Mouse (Mus musculus) limb, embryonic 11.5 days (tissue): Measurements from ENCODE around the gene Ddx39. TPM values are rescaled to one million over a fixed set of nuclear protein-coding genes. Genes with fewer than 3 reads are reported as not detected.

Source experiments
- ATAC-seq: fragments of 200-750 bp; cut with Nextera tagmentation; 2 replicates; pipeline ENCODE4 v1.8.0; 2017; ENCODE audit warnings: low read depth; ENCODE audit not compliant: insufficient number of reproducible peaks, low FRiP score, low TSS enrichment
- DNase-seq: peaks from one replicate; pipeline ENCODE4 v3.0.0-alpha.2; 2015; ENCODE audit warnings: low spot score
- H3K27ac ChIP-seq: fragments of 300-500 bp; sonication (generic); replicated peaks from 2 replicates; pipeline ENCODE4 v1.5.1; 2014; ENCODE audit warnings: low read depth, mild to moderate bottlenecking, low read length
- H3K27me3 ChIP-seq: fragments of 300-500 bp; sonication (generic); 2 replicates; pipeline ENCODE4 v1.6.1; 2014; ENCODE audit warnings: mild to moderate bottlenecking, low read length, mixed read lengths; ENCODE audit not compliant: control insufficient read depth, insufficient read depth
- H3K36me3 ChIP-seq: fragments of 300-500 bp; sonication (generic); 2 replicates; pipeline ENCODE4 v1.6.1; 2014; ENCODE audit warnings: mild to moderate bottlenecking, low read length, moderate library complexity, mixed read lengths; ENCODE audit not compliant: control insufficient read depth, insufficient read depth
- H3K4me1 ChIP-seq: fragments of 300-500 bp; sonication (generic); 2 replicates; pipeline ENCODE4 v1.6.1; 2014; ENCODE audit warnings: low read length, mixed read lengths; ENCODE audit not compliant: control insufficient read depth, insufficient read depth
- H3K4me2 ChIP-seq: fragments of 300-500 bp; sonication (generic); 2 replicates; pipeline ENCODE4 v1.6.1; 2014; ENCODE audit warnings: low read depth, mild to moderate bottlenecking, moderate library complexity; ENCODE audit not compliant: severe bottlenecking
- H3K4me3 ChIP-seq: fragments of 300-500 bp; sonication (generic); 2 replicates; pipeline ENCODE4 v1.5.1; 2014; ENCODE audit warnings: low read depth, low read length
- H3K9ac ChIP-seq: fragments of 300-500 bp; sonication (generic); 2 replicates; pipeline ENCODE4 v1.6.1; 2014; ENCODE audit warnings: mild to moderate bottlenecking, low read length
- H3K9me3 ChIP-seq: fragments of 300-500 bp; sonication (generic); 2 replicates; pipeline ENCODE4 v1.6.1; 2016; ENCODE audit warnings: low read length; ENCODE audit not compliant: control insufficient read depth
- whole genome bisulfite sequencing: fragments of 180-500 bp; shearing (Covaris S2); extraction: QIAGEN DNeasy Blood & Tissue Kit; methylation state at CpG from one replicate; pipeline ENCODE4 v1.1.7; 2014; 5-methylcytosine and 5-hydroxymethylcytosine counted together
- polyA plus RNA-seq: library from polyadenylated mRNA; unstranded; fragments of >200 nt; fragmentation: Nextera tagmentation; extraction: Ambion mirVana; gene quantifications from 2 replicates; pipeline ENCODE4 v1.2.1, GENCODE M21; 2014

The Ddx39 gene
- polyA plus RNA-seq, 1 experiment from 2014 or later = 215 TPM

DNA sequence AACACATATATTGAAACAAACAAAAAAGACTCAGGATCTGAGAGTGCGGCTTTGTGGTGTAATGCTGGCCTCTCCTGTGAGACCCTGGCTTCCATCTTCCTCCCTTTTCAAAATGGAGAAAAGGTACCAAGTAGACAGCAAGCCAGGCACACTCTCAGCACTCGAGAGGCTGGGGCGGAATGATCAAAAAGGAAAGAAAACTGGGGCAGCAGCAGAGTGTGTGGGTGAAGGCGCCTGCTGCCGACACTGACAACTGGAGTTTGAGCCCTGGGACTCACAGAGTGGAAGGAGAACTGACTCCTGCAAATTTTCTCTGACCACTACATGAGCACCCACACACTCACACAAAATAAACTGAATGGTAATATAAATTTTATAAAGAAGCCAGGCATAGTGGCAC lies 40.5 kb upstream of the Ddx39 start:
- Histone ChIP-seq H3K4me3 (no peak overlapping the region), H3K36me3 (peaks cover 30% of the 10 kb centered on the region), H3K9ac (no peak overlapping the region), H3K4me2 (no peak overlapping the region), H3K27me3 (no peaks in the 10 kb centered on the region), H3K9me3 (no peaks in the 10 kb centered on the region), H3K4me1 (0 out of 2 replicates have a peak, but pooled peaks cover 2% of the 10 kb centered on the region), H3K27ac (no peak overlapping the region)
- ATAC-seq (no peak), DNase-seq (no peak)
- 92% methylated on average over 5 of the region's 5 CpGs for WGBS

DNA sequence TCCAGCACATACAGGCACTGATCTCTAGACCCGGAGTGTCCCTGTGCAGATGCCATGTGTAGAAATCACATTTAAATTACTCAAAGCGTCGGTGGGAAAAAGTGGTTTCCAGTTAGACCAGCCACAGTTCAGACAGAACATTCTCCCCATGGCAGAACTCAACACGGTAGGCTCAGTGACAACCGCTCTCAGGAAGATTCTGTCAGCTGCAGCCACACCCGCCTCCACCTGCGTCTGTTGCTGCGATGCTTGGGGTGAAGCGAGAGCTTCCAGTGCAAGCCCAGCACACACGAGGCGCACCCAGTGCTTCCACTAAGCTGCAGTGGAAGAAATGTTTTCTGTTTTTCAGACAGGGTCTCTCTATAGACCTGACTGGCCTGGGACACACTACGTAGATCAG lies 35.1 kb upstream of the Ddx39 start:
- no peak overlapping the region for H3K27ac ChIP-seq
- 94% methylated on average over 12 of the region's 12 CpGs for WGBS
- DNase-seq (no peak), ATAC-seq (no peak)
- H3K4me2 ChIP-seq = no peak overlapping the region
- H3K36me3 ChIP-seq = peaks cover 16% of the 10 kb centered on the region
- peaks cover 14% of the 10 kb centered on the region; the same call in 1 of the 2 replicates for H3K4me1 ChIP-seq
- no peaks in the 10 kb centered on the region for H3K27me3 ChIP-seq
- H3K9me3 ChIP-seq = no peaks in the 10 kb centered on the region
- H3K4me3 ChIP-seq = no peak overlapping the region
- no peak overlapping the region for H3K9ac ChIP-seq

DNA sequence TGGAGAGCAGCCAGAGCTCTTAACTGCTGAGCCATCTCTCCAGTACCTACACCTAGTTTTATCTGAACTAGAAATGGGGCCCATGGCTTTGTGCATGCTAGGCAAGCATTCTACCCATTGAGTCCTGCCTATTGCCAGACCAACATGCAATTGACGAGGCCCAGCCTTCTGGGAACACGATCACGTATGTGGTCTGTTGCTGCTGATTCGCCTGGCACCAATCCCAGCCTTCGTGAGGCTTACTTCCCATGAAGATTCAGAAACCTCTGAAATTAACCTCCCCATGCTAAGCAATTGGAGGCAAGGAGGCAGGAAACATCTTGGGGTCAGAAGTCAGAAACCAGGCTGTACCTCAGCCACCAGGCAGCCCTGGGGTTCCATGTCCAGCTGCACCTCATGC lies 34.4 kb upstream of the Ddx39 start:
- H3K9ac ChIP-seq = no peak overlapping the region
- WGBS = 83% methylated on average over 5 of the region's 5 CpGs

DNA sequence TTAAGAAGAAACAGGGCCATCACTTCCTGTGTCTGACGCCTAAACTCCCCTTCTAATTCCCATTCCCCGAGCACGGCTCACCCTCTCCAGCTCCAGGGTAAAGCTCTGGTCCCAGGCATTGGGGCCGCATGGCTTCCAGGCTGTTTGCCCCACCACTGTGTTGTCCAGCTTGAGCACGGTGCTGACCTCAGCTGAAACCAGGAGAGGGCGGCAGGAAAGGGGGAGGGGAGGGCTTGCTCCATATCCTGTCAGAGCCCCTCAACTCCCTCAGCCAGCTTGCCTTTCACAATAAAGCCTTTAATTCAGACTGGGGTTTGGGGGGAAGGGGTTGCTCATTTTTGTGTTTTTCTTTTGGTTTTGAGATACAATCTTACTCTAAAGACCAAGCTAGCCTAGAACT lies 33.9 kb upstream of the Ddx39 start:
- Histone ChIP-seq H3K9me3 (no peaks in the 10 kb centered on the region), H3K36me3 (peaks cover 16% of the 10 kb centered on the region), H3K9ac (no peak overlapping the region), H3K27me3 (no peaks in the 10 kb centered on the region), H3K27ac (peak overlapping the region; percentile 63), H3K4me1 (peaks cover 14% of the 10 kb centered on the region; the same call in 1 of the 2 replicates), H3K4me3 (no peak overlapping the region; the same call in 1 of the 2 replicates), H3K4me2 (0 out of 2 replicates have a peak overlapping the region, but pooled peaks have one; percentile 1)
- 11% methylated on average over 6 of the region's 6 CpGs for WGBS
- DNase-seq (peak; percentile 74), ATAC-seq (peak; percentile 78; the same call in 1 of the 2 replicates)

More for the DNA sequence above, 34.4 kb upstream of the Ddx39 start:
- Histone ChIP-seq H3K27me3 (no peaks in the 10 kb centered on the region), H3K9me3 (no peaks in the 10 kb centered on the region), H3K4me3 (no peak overlapping the region), H3K27ac (peak overlapping the region; percentile 63), H3K4me2 (0 out of 2 replicates have a peak overlapping the region, but pooled peaks have one; percentile 1), H3K36me3 (peaks cover 16% of the 10 kb centered on the region), H3K4me1 (peaks cover 14% of the 10 kb centered on the region; the same call in 1 of the 2 replicates)
- ATAC-seq (no peak), DNase-seq (no peak)

DNA sequence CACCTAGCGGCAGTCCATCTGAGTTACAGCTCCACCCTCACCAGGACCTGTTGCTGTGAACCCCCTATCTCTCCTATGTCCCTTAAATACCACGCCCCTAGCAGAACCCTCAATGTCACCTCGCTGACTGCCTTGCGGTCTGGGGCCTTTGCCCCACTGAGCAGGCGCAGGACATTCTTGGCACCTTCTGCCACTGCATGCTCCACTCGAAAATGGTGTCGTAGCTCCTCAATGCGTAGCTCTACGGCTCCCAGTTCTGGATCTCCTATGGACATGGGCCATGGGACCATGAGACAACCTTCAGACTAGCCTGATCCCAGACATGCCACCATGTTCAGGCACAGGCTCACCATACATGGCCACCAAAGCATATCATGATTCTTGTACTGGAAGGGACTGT lies 30.5 kb upstream of the Ddx39 start:
- no peak overlapping the region for H3K27ac ChIP-seq
- DNase-seq = no peak
- H3K4me3 ChIP-seq = no peak overlapping the region
- 91% methylated on average over 9 of the region's 9 CpGs for WGBS
- H3K4me1 ChIP-seq = peaks cover 12% of the 10 kb centered on the region; the same call in 1 of the 2 replicates
- no peak overlapping the region for H3K4me2 ChIP-seq
- ATAC-seq = no peak
- H3K9ac ChIP-seq = no peak overlapping the region
- no peaks in the 10 kb centered on the region for H3K9me3 ChIP-seq
- peaks cover 8% of the 10 kb centered on the region for H3K36me3 ChIP-seq
- H3K27me3 ChIP-seq = no peaks in the 10 kb centered on the region

DNA sequence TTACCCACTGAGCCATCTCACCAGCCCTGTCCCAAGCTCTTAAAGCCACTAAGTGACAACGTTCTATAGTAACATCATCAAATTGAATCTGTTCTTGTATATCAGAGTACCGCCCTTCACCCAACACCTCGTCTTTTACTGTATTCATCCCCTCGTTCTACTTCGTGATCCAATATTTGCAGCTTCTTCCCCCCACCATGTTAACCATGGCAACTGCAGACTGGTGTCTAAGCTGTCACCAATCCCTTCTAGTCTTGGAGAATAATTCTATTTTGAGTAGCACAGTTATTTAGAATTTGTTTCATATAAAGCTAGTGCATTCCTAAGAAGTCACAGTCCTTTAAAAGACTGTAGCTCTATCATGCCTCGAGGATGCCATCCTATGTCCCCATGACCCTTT lies 25.7 kb upstream of the Ddx39 start:
- Histone ChIP-seq H3K4me1 (no peaks in the 10 kb centered on the region), H3K27me3 (no peaks in the 10 kb centered on the region), H3K9ac (no peak overlapping the region), H3K36me3 (peaks cover 12% of the 10 kb centered on the region; the same call in 1 of the 2 replicates), H3K9me3 (no peaks in the 10 kb centered on the region), H3K4me2 (no peak overlapping the region), H3K4me3 (no peak overlapping the region), H3K27ac (no peak overlapping the region)
- DNase-seq = no peak
- WGBS = 90% methylated on average over 6 of the region's 6 CpGs
- no peak for ATAC-seq

DNA sequence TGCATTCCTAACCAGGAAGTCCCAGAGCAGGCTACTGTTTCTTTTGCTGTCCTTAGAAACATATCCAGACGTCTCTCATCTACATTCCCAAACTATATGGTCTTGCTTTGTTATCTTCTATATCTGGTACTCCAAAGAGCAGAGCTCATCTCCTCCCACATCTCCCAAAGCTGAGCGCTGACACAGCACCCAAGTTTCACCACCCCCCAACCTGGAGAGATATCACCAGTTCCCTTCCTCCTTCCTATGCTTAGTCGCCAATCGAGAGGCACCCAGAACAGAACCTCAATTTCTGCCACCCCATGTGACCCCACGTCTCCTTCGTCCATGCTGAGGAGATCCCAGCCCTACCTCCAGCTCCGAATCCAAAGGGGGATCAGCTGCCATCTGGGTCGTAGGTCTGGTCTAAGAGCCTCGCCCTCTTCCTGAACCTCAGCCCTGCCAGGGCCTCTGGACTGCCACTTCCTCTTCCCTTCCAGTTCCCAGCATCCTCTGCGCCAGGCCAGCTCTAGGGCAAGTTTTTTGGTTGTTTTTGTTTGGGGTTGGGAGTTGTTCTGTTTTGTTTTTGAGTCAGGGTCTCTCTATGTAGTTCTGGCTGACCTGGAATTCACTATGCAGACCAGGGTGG lies 21.3 kb upstream of the Ddx39 start:
- DNase-seq (no peak), ATAC-seq (no peak)
- Histone ChIP-seq H3K27me3 (no peaks in the 10 kb centered on the region), H3K9ac (no peak overlapping the region), H3K27ac (no peak overlapping the region), H3K4me1 (peaks cover 10% of the 10 kb centered on the region), H3K4me3 (no peak overlapping the region), H3K9me3 (no peaks in the 10 kb centered on the region), H3K4me2 (no peak overlapping the region), H3K36me3 (peaks cover 12% of the 10 kb centered on the region; the same call in 1 of the 2 replicates)
- 85% methylated on average over 10 of the region's 10 CpGs for WGBS

DNA sequence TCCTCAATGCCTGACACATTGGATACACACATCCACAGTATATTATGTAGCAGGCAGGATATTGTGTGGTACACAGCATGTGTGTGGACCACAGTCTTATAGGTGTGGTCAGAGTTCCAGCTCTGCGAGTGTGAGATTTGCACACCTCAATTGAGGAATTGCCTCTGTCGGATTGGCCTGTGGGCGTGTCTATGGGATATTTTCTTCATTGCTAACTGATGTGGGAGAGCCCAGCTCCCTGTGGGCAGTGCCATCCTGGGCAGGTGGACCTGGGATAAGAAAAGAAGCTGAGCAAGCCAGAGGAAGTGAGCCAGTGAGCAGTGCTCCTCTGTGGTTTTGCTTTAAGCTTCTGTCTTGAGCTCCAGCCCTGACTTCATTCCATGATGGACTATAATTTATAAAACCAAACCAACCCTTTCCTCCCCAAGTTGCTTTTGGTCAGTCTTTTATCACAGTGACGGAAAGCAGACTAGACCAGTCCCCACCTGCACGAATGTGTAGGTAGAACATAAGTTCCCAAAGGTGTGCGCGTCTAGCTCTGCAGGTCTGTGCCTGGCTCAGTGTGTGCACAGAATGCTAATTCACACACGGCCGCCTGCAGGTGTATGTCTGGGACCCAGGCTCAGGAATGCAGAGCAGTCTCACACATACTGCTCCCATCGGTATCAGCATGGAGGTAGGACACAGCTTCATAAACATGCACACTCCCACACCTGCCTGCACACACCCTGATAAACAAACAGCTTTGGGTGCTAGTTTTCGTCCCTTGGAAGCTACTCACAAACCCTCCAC lies 20.4 kb upstream of the Ddx39 start:
- Histone ChIP-seq H3K36me3 (peaks cover 10% of the 10 kb centered on the region; the same call in 1 of the 2 replicates), H3K9ac (no peak overlapping the region), H3K4me2 (no peak overlapping the region), H3K4me1 (peaks cover 10% of the 10 kb centered on the region), H3K9me3 (no peaks in the 10 kb centered on the region), H3K4me3 (no peak overlapping the region), H3K27me3 (no peaks in the 10 kb centered on the region), H3K27ac (no peak overlapping the region)
- WGBS = 87% methylated on average over 11 of the region's 11 CpGs
- no peak for ATAC-seq
- DNase-seq = no peak
